Mouse (Mus musculus): ENCODE results near the gene Ccdc186.
A peak's percentile ranks its signal among the peaks of the same experiment; 100 is the strongest.

Gene Ccdc186

GRCm38 (mm10) chr19:56821798-56822447 lies at the start of gene Ccdc186:
Ccdc186 (minus strand) TSS chr19:56822190.
- peak; percentile 98 to 99 for DNase-seq

DNA sequence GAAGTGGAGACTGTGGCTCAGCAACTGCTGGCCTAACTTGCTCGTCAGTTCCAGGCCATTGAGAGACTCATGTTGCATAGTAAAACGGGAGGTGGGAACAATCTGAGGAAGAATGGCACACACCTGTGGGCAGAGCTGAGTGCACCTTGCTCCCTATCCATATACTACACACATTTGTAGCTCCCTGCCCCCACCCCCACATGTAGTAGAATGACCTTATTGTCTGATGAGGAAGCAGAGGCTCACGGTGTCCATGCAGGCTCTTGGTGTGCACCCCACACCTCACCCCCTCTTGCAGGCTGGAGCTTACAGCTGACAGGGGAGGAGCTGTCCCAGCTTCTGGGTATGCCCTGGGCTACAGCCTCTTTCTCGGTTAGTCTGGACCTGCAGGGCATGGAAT lies 45.7 kb upstream of the Ccdc186 start:
- no peak for DNase-seq

DNA sequence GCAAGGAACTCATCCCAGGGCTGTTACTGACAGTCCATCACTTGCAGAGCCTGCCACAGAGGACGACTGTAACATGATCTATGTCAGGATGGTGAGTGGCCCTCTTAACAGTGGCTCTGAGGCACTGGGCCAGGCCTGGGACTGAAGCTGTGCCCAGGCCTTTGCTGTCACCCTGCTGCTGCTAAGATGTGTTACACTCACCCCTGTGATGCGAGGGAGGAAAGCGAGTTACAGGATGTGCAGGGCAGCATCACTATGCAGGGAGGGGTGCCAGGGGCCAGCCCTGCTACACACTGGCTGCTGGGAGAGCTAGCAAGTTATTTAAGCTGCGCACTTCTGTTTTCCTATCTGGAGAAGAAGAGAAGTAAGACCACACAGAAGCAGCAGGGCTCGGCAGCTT lies 34.5 kb upstream of the Ccdc186 start:
- no peak for DNase-seq

DNA sequence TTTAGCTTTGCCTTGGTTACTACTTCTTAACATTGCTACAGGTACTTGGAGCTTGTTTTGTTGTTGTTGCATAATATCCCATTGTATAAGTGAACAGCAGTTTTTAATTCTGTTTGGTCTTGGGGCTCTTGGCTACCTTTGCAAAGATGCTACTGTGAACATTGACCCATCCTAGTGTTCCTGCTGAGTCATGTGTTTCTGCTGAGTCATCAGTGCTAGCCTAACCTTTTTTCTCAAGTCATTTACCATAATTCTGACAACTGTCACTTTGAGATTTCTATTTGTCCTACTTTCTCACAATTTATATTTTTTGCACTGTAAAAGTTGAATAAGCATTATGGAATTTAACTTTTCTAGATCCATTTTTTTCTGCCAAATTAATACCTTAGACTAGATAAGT lies 30.6 kb upstream of the Ccdc186 start:
- DNase-seq, result no peak

GRCm38 (mm10) chr19:56842974-56843373 lies 21.0 kb upstream of the Ccdc186 start:
- DNase-seq, result no peak

GRCm38 (mm10) chr19:56838942-56839706 lies 17.1 kb upstream of the Ccdc186 start:
- DNase-seq, result no peak

DNA sequence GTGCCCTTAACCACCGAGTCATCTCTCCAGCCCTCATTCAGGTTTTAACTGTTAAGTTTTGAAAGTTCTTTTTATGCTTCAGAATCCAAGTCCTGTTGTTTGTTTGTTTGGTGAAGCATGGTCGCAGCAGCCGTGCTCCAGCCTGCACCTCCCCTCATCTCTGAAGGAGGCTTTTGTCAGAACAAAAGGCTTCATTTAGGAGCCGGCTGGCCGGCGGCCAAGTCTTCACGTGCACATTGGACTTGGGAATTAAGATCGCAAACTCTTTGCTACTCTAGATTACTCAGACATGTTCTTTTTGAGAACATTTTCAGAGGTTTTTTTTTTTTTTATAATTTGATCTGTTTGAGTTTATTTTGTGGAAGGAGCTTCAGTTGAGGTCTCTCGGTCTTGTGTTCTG lies 13.3 kb upstream of the Ccdc186 start:
- DNase-seq, result peak in 1 of 2 experiments; percentile 22

GRCm38 (mm10) chr19:56830163-56830562 lies 8.2 kb upstream of the Ccdc186 start:
- no peak for DNase-seq

DNA sequence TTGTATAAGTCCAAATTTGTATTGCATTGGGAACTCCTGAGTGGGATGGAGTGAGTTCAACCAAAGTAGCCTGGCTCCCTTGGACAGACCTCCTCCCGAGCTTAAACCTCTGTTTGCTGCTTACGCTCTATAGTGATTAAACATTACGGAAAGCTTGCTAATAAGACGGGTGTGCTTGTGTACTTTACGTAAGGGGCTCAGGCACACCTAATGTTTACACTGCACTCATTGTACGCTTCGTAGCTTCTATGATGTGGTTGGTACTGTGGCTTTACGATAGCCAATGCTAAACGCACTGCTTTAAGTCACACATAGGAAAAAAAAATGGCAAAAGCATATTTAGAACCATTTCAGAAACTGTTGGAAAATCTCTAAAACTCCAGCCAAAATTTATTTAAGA lies 7.3 kb upstream of the Ccdc186 start:
- DNase-seq, result no peak

- DNase-seq, result no peak
Observed at GRCm38 (mm10) chr19:56828305-56828704, 6.3 kb upstream of the Ccdc186 start.

- peak in 1 of 2 experiments; percentile 16 for DNase-seq
Observed at GRCm38 (mm10) chr19:56826047-56826631, 4.1 kb upstream of the Ccdc186 start, which contains the start of gene Tdrd1. Tdrd1 (plus strand) TSS chr19:56826209.

DNA sequence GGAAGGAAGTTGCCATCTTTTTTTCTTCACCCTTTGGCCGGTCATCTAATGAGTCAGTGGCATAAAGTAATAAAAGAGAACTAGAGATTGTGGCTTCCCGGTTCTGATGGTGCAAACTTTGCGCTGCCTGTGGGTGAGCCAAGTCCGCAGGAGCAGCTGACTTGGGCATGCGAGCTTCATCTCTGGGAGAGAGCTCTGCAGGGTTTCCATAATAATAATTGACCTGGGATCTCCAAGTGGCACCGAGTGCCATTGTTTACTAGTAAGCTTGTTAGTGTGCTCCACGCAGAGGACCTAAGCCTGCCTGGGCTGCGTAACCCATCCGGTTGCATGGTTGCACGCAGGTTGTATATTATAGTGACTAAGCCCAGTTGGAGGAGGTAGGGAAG lies 452 bp upstream of the Ccdc186 start:
- DNase-seq, result no peak

DNA sequence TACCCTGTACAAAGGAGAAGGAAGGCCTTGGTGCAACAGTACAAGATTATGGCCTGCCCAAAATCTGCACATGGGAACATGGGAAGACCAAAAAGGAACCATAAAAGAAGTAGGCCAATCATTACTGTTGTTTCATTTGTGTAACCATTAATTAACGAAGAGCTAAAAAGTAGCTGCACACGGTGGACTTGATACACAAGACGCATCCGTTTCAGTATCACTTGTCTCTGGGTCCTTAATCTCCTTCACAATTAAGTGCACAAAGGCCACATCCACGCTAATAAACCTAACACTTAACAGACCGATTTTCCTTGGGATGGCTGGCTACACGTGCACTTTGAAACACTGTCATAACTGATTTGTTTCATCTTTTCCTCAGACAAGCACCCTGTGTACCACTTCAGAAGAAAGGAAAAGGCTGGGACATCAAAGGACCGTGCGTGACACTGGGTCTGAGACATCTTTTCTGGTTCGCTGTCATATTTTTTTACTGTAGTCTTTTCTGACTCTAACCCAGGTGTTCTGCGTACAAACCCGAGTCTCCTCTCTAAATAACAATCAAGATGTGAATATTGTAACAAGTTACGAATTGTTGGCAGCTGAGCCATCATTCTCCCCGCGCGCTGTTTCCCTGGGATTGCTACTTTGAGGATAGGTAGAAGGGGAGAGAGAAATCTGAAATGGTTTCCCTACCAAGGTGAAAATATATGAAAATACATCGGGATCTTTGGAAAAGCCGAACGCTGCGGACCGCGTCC lies 771 bp downstream of the Ccdc186 start:
- DNase-seq, result peak in 1 of 2 experiments; percentile 26

- peak; percentile 48 to 52 for DNase-seq
Observed at GRCm38 (mm10) chr19:56817851-56818526, 4.0 kb downstream of the Ccdc186 start.

GRCm38 (mm10) chr19:56813360-56813759 lies 8.6 kb downstream of the Ccdc186 start:
- DNase-seq, result no peak

GRCm38 (mm10) chr19:56811590-56811989 lies 10.4 kb downstream of the Ccdc186 start:
- peak; percentile 54 to 58 for DNase-seq

DNA sequence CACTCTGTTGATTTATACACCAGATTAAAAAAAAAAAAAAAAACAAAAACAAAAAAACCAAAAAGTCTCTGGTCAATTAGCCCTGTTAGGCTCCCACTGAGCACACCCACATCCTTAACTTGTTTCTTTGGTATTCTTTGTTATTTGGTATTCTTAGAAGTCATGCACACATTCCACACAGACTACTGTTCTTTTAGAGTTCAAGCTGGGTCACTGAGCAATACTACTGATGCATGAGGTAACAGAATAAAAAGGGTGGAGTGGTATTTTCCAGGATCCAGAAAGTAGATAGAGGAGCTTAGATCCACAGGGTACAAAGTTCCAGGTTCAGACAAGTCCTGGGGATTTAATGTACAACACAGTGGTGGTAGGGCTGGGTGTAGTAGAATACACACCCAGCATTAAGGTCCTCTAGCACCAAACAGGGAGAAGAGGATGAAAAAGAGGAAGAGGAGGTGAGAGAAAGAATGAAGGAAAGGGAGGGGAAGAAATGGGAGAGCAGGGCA lies 11.3 kb downstream of the Ccdc186 start:
- no peak for DNase-seq

DNA sequence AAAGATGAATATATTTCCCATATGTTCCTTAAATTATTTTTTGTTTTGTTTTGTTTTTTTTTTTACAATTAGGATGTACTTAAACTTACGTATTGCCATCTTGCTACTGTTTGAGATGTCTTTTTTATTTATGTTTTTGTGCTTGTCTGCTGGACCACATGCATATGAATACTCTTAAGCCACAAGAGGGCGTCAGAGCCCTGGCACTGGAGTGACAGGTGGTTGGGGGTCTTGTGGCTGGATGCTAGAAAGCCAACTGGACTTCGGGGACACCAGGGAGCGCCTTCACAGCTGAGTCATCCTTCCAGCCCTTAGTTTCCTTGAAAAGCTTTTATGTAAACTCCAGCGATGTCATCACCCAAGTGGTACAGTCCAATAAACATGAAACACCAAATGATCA lies 13.2 kb downstream of the Ccdc186 start:
- peak; percentile 27 to 43 for DNase-seq

- no peak for DNase-seq
Observed at GRCm38 (mm10) chr19:56807122-56807521, 14.9 kb downstream of the Ccdc186 start.

- DNase-seq, result peak; percentile 35 to 48
Observed at GRCm38 (mm10) chr19:56805366-56805765, 16.6 kb downstream of the Ccdc186 start.

DNA sequence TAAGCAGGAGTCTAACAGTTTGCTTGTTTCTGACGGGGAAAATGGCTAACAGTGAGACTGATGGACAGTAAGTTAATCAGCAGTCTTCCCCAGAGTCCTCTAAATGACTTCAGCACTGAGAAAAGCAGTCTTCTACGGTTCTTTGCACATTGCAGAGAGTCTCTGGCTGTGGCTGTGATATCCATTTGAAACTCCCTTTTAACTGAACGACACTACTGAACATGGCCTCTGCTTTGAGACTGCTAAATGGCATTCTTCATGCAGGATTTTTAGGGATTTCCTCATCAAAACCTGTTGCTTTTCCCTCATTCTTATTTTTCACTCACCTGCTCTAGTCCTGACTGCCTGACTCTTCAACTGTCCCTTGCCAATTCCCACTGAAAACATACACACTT lies 19.6 kb downstream of the Ccdc186 start:
- no peak for DNase-seq

GRCm38 (mm10) chr19:56801656-56802351 lies 20.2 kb downstream of the Ccdc186 start:
- no peak for DNase-seq

All from cerebellum, postnatal 14 days (tissue).